Mouse (Mus musculus) frontal cortex, adult 2 months (tissue): ENCODE results near the gene Nos1ap. TPM values are rescaled to one million over a fixed set of nuclear protein-coding genes. Genes with fewer than 3 reads are reported as not detected.
A peak's percentile ranks its signal among the peaks of the same experiment; 100 is the strongest.

Source experiments
- DNase-seq, 2 experiments: peaks; one replicate each; pipeline ENCODE4 v3.0.0; 2022; ENCODE audit warnings: low spot score in 1 of 2; ENCODE audit errors: extremely low spot score in 1 of 2
- polyA plus RNA-seq: library from polyadenylated mRNA; depleted of rRNA; stranded (reverse); fragments of >200 nt; gene quantifications from 2 replicates; pipeline ENCODE4 v1.2.3, GENCODE M21; 2012; rRNA removed

Gene Nos1ap
- polyA plus RNA-seq, 1 experiment: 93.5 TPM

DNA sequence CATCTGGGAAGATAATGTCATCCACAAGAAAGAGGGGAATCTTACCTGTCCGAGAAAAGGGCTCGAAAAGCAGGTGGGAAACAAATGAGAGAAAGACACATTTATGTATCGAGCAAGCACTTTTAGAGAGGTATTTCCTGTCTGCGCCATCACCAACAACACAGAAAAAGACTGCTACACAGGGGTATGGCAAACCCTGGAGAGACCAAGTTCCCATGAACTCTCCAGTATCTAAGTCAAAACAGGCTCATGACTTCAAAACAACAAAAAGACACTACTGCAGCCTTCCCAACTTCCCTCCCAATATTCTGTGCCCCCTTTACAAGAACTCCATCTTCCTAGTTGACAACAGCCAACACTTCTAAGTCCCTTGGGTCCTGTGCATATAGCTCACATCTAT lies 283.4 kb downstream of the Nos1ap start, which contains the start of gene Gm7694:
Gm7694 (minus strand) TSS at position 101 of the 400 bp plus-strand sequence.
- DNase-seq: no peak

DNA sequence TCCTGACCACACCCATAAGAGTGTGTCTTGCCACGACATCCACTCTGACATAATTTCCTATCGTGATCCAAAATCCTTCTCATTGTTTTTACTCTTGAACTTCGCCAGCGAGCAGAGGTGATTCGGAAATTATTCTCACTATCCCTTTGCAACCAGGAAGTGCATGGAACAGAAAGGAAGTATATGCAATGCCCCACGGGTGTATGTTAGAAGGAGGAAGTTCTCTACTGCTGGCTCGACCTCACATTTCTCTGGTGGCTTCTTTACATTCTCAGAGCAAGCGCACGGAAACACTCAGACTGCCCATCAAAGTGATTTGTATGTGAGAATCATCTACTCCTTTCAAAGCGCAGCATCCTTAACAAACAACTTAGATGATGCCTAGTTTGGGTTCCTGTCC lies 284.7 kb downstream of the Nos1ap start:
- no peak for DNase-seq

DNA sequence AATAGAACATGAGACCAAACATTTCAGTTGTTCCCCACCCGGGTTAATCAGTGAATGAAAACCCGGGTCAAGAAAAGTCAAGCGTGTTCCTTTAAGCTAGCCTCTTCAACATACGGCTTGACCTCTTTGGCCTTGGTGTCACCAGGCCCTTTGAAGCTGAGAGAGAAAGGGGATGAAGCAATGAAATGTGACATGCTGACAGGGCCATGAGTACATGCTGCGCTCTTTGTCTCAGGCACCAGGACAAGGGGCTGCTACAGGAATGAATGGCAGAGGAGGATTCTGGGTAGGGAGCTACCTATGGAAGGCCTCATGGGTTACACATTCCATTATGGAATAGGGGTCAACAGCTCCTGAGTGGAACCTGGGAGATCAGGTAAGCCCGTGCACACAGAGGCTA lies 286.6 kb downstream of the Nos1ap start:
- no peak for DNase-seq

DNA sequence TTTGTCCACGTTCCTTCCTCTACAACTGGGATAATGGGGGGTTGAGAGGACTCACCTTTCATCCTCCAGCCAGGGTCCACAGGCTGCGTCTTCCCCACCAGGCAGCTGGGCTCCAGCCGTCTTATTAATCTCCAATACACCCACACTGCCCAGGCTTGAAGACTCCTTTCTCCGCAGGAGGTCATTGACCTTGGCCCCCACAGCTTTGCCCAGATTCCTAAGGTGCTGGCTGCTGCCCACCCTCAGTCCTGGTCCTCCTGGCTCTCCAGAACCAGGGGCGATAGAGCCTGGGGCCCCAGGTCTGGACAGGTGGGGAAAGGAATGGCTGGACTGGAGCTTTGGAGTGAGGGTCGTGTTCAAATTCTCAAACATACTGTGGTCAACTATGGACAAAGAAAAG lies 287.2 kb downstream of the Nos1ap start:
- no peak for DNase-seq

DNA sequence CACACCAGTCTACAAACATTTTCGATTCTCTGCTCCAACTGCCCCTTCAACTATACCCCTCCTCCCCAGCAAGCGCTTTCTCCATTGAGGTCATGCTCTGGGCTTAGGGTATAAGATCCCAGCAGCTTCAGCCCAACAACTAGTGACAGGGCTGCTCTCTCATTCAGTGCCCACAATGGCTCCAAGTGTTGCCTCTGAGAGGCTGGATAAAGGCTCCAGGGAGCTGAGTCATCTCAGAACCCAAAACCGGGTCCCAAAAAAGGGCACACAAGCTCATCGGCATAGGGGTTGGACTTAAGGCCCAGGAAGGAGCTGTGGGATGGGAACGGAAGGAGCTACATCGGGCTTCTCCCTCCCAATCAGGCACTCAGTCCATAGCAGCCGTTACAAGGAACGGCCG lies 288.0 kb downstream of the Nos1ap start:
- DNase-seq: no peak

DNA sequence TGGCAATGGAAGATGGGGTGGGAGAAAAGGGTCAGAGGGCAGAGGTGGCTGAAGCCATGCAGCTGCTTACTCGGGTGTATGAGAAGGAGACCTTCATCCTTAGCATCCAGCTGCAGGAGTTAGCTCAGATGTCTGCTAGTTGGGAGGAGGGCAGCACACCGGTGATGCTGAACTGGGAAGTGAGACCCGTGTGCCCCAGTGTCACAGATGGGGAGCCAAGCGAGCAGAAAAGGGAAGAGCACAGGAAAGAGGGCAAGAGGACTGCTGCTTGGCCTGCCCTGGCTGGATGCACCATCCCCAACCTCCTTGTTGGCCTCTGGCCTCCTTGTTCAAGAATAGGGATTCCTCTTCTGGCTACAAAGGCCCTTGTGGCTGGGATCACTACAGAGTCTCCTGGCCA lies 290.2 kb downstream of the Nos1ap start:
- DNase-seq: no peak

DNA sequence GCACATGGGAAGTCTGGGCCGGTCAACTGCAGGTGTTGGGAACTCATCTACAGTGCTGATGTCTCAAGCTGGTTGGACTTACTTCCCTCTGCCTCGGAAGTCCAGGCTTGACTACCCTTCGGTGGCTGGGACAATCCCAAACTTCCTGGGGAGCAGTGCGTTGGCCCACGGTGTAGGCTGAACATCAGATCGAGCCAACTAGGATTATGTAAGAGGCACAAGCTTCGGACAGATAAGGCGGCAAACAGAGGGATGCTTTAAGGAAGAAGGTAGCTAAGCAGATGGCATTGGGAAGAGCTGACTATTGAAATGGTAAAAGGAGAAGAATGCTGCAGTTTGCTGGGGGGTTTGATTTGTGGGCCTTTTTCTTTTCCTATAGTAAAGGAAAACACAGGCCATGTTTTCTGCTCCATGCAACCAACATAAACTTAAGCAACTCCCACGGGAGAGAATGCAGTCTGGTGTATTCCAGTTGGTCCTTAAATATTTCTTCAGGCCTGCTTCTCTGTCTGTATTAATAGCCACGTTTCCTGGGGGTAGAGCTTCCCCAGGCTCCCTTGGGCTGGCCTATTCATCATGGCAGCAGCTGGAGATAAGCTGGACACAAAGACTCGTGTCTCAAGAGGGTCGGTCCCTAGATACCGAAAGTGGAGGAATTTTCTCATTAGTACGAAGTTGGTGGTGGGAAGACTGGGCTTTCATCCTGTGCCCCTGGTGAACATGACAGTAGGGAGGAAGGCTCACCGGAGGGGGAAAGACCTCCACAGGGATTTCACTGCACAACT lies 294.7 kb downstream of the Nos1ap start:
- peak in 1 of 2 experiments; percentile 54 for DNase-seq

DNA sequence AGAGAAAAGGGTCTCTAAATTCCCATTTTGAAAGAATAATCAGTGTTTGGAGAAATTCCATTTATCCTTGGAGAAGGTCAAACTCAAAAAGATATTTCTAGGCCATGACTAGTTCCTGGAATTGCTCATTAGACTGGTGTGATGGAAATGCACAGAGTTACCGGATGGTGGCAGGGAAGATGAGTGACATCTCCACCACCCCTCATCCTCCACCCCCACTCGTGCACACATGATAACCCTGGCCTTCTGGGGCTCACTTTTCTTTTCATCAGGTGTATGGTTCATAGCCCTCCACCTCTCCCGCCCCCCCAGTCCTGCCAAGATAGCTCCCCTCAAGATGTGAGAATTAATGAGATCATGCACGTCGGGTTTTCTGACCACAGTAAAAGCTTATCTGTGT lies 296.4 kb downstream of the Nos1ap start:
- no peak for DNase-seq

DNA sequence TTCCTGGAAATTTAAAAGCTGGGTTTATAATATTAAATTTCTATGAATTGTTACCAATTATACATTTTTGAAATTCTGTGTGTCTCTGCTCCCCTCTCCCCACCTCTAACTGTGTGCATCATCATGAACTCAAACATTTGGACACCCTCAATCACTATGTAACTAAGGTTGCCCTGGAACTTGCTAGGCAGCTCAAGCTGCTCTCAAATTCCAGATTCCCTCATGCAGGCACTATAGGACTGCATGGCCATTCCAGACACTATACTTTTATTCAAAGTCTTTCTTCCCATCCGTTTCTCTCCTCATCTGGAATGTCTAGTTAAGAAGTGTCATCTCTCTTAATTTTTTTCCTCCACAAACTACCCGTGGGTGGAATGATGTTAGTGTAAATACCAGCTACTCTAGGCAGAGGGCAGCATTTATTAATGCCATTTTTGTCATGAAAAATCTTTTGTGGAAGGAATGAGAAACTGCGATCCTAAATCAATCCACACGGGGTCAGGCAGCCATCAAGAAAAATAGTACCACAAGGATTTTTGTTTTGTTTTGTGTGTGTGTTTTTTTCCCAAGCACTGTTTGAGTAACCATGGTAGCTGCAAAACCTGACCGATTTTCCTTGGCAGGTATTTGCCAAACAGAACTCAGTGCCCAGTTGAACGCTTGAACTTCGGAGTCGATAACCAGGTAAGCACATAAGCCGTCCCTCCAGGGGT lies 297.3 kb downstream of the Nos1ap start:
- DNase-seq: peak; percentile 28 to 85

DNA sequence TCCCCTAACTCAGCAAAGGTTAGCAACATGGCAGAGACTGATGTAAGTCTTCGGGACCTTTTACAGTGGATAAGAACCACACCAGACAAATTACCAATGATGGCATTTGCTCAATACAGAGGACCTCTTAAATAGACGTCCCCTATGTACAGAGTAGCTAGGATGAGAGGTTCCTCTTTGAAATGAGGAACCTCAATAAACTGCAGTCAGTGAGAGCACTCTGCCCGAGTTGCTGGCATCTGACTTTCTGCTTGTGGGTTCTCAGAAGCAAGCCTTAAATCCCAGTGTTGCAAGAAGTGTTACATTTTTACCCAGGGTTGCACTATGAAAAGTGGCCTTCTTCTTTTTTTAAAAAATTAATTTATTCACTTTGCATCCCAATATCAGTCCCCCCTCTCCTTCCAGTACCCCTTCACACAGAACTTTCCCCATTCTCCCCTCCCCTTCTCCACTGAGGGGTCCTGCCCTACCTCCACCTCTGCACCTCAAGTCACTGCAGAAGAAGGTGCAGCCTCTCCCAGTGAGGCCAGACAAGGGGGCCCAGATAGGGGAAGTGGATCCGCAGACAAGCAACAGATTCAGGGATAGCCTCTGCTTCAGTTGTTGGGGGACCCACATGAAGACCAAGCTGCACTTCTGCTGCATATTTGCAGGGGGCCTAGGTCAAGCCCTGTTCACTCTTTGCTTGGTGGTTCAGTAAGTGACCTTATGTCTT lies 307.1 kb downstream of the Nos1ap start:
- DNase-seq: no peak

DNA sequence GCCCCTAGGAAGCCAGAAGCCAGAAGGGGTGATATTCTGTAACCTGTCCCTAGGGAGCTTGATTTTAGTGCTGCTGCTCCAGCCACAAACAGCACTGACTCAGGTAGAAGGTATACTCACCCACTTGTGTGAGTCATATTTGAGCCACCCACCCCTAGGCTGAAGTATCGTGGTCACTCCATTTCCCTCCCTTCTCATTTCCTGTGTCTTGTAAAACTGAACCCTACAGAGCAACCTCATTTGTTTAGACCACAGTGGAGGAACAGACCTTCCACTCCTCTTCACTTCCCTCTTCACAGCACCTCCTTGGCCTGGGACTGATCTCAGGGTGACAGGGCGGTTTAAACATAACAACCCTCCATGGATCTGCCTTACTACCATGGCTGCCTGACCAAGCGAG lies 312.6 kb downstream of the Nos1ap start, which contains the start of gene Sh2d1b1:
Sh2d1b1 (plus strand) TSS at position 305 of the 400 bp plus-strand sequence.
- no peak for DNase-seq

DNA sequence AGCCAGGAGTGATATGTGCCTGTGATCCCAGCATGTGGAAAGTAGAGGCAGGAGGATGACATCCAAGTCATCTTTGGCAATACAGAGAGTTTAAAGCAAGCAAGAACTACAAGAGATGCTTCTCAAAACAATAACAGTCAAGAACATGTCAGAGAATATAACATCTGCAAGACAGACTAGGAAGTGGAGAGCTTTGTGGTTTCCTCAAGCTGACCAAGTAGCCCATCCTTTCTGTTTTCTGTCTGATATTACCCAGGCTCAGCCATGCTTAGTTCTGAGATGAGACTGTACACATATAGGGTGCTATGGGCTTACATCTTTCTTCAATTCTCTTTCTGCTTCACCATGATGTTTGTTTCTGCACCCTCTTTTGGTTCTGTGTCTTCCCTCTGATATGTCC lies 316.4 kb downstream of the Nos1ap start:
- no peak for DNase-seq

DNA sequence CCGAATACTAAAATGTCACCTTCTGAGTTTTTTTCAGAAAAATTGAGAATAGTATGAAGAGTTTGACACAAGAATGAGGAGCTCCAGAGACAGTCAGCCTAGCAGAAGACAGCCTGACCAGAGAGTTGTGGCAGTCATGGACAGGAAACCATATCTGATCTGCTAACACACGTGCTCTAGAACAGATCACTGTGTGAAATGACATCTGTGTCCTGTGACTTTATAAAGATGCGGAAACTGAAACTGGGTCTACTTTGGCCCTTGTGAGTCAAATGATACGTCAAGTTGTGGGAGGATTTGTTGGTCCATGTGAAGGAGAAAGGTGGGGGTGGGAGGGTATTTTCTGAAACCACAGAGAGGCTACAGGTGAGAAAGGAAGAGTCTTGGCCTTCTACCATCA lies 319.0 kb downstream of the Nos1ap start:
- no peak for DNase-seq

DNA sequence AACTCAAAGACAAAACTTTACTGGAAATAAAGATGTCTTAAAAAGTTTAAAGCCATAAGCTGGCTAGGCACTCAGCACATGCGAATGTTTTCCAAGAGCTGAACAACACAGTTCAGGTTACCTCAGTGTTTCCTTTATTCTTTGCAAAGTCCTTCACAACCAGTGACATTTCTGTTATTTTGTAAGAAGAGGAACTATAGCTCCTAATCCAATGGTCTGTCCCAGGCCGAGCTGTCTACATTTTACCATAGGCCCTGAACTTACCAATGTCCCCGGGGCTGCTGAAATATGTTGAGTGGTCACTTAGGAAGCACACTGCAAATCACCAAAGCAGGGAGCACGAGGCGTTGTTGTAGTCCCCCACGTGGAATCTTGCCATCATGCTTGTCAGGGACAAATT lies 319.4 kb downstream of the Nos1ap start:
- DNase-seq: no peak

DNA sequence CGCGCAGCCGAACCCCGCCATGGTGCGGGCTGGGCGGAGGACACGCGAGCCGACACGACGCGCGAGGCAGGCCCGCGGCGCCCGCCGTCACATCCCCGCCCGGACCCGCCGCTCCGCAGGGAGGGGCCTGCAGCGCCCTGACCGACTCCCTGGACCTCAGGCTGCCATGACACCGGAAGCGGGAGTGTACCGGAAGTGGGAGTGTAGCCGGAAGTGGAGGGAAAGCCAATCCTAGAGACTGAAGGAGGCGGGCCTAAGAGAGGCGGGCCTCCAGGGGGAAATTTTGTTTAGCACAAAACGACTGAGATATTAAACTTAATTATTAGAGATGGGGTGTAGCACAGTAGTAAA lies 334.1 kb downstream of the Nos1ap start:
- peak; percentile 81 to 91 for DNase-seq

DNA sequence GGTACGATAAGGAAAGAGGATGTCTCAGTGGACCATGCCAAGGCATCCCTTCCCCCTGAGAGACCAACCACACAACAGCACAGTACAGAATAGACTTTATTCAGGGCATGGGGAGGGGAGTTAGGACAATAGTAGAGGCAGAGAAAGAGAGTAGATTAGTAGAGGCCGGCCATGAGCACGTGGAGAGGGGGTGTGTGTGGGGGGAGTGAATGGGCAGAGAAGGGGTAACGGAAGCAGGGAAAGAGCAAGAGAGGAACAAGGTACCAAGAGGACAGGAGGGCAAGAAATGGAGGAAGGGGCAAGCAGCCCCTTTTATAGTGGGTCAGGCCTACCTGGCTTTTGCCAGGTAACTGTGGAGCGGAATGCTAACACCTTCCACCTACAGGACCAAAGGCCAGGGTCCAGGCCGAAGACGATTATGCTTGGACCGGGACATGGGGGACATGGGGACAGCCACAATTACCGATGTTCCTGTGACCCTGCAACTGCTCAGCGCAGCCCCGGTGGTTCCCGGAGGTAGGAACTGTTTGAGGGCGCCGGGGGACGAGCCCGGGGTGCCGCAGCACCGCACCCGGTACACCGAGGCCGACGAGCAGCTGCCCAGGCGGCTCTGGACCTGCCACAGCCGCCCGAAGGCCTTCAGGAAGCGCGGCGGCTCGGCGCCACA lies 334.6 kb downstream of the Nos1ap start:
- no peak for DNase-seq

Other genes starting within 250 kb of the Nos1ap start
- gene Olfml2b, start 54.7 kb upstream of the Nos1ap start, polyA plus RNA-seq: 2.4 and 3.2 TPM in 2 replicates